Mouse (Mus musculus) forelimb bud, embryonic 11.5 days (tissue): Measurements from ENCODE around the gene Bcl2.

Source experiments
- DNase-seq: peaks from one replicate; pipeline ENCODE4 v3.0.0-alpha.2; 2012; ENCODE audit warnings: low read depth, low spot score

Gene Bcl2

GRCm38 (mm10) chr1:106714530-106714981 is 482 bp upstream of the Bcl2 start:
- DNase-seq, result peak; percentile 33

GRCm38 (mm10) chr1:106712330-106712729 is 1.7 kb downstream of the Bcl2 start:
- peak; percentile 20 for DNase-seq

- DNase-seq, result no peak
Observed at GRCm38 (mm10) chr1:106711356-106712125, 2.5 kb downstream of the Bcl2 start.

DNA sequence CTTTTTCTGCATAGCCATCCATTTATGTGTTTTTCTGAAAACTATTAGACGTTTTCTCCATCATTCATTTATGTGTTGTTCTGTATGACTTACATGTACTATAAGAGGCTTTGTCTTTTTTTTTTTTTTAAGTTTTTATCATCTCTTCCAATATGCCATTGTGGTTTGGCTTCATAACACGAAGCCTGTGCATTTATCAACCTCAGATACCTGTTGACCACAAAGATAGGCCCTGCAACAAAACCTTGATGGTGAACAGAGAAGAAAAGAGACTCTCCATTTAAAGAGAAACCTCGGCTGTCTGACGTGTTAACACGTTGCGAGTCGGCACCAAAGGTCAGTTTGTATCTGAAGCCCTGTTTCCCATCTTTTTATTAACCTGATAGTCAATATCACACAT is 3.9 kb downstream of the Bcl2 start:
- DNase-seq, result no peak

- no peak for DNase-seq
Observed at GRCm38 (mm10) chr1:106707036-106707880, 6.8 kb downstream of the Bcl2 start.

GRCm38 (mm10) chr1:106703183-106703582 is 10.9 kb downstream of the Bcl2 start:
- no peak for DNase-seq

DNA sequence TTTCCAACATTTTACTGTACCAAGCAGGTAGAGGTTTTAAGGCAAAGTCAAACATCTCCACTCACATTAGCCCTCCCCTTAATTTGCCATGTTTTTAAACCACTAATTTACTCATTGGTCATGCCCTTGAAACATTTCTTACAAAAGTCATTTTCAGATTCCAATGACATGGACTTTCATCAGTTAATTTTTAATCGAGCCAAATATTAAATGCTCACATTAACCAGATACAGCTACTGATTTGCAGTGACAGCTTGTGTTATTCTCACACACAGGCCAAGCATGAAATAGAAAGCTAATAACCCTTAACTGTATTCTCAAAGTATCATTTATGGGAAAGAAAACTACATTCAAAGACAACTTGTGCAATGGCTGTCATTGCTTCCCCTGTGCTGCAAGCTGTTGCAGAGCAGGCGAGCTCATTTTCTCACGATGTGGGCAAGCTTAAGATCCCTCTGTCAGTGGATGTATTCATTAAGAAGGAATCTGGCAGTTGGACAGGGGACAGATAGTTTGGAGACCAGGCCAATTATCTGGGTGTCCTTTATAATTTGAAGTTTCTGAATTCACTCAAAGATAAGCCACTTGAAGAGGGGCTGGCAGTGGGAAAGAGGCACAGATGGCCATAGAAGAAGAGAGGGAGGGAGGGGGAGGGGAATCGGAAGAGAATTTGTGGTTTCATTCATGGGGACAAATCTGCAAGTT is 11.5 kb downstream of the Bcl2 start:
- no peak for DNase-seq

DNA sequence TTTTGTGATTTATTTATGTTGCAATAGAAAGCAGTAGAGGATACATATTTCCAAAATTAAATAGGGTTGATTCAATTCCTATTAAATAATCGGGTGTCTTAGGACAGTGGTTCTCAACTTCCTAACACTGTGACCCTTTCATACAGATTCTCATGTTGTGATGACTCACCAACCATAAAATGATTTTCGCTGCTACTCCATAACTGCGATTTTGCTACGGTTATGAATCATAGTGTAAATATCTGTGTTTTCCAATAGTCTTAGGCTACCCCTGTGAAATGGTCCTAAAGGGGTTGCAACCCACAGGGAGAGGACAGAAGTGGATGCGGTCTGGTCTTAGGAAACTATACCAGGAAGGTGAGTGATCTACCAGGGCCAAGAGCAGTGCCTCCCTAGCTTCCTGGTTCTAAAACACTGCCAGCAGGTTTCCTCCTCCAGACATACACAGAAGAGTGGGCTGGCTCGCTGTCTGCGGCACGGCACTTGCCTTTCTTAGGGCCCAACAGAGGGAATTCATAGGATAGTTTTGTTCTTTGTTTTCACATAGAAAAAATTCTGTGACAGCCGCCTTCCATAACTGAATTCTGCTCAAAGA is 13.5 kb downstream of the Bcl2 start:
- DNase-seq, result no peak

DNA sequence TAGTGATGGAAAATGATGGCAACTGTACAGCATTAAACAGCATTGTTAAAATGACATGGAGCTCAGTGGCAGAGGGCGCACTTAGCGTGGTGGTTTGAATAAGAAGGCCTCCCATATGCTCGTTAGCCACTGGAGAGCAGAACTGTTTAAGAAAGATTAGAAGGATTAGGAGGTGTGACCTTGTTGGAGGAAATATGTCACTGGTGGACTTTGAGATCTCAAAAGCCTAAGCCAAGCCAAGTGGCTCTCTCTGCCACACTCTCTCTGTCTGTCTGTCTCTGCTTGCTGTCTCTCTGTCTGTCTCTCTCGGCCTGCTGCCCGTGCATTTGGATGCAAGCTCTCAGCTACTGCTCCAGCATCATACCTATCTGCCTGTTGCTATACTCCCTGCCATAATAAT is 17.6 kb downstream of the Bcl2 start:
- no peak for DNase-seq

- DNase-seq, result no peak
Observed at GRCm38 (mm10) chr1:106695649-106696048, 18.4 kb downstream of the Bcl2 start.

DNA sequence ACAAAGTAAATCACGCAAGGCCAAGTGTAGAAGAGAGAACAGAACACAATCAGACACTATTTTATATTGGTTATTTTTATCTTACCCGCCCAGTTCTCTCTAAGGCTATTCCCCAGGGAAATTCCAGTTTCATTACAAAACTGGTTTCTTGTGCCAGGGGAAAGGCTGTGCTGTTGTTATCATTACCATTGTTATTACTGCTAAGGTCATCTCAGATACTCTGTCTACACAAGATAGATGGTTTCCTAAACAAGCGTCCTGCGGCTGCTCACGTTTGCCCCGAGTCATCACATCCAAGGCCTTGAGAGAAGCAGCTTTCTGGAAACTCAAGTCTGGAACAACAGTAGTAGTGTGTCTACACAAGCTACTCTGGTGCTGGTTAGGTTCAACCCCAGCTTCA is 19.8 kb downstream of the Bcl2 start:
- no peak for DNase-seq

- DNase-seq, result no peak
Observed at GRCm38 (mm10) chr1:106692599-106692998, 21.5 kb downstream of the Bcl2 start.

GRCm38 (mm10) chr1:106690887-106691286 is 23.2 kb downstream of the Bcl2 start:
- DNase-seq, result no peak

GRCm38 (mm10) chr1:106688161-106688516 is 25.9 kb downstream of the Bcl2 start:
- no peak for DNase-seq

DNA sequence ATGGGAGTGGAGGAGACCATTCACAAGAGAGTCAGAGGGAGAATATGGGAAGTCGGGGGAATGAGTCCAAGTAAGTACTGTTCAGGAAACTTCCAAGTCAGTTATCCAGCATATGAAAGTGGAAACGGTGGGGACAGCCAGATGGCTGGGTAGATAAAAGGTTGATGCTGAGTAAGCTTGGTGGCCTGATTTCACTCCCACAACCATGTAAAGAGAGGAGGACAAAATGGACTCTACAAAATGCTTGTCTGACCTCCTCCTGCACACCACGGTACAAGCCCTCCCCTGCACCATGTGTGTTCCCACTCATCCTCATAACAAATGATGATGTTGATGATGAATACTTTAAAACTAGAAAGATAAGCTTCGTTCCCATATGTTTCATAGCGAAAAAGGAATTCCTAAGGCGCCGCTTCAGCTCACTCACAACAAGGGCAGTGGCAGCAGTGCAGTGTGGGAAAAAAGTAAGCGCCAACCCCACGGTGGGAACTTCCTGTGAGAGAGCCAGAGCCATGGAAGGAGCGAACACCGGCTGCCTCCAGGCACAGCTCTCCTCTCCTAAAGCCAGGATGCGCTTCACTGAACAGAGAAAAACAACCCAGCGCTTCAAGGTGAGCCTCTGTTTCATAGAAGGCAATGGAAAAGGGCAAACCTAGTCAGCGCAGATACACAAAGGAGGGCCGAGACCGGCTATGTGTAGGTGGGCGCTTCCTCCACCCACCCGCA is 26.5 kb downstream of the Bcl2 start:
- no peak for DNase-seq

GRCm38 (mm10) chr1:106685702-106686101 is 28.4 kb downstream of the Bcl2 start:
- DNase-seq, result no peak

DNA sequence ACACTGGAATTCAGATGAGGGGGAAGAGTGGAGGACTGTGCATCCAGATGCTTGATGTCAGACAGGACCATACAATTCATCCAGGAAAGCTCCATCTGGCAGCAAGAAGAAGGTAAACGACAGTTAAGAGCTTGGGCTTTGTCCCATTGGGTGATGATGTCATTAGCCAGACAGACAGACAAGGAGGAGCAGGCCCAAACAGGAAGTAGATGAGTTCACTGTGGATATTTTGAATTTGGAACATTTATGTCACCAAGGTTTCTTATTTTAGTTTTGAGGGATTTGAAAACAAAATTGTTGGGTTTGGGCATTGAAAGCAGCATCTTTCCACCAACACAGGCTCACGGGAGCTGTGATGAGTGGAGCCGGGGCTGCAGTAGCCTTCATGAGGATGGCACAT is 29.5 kb downstream of the Bcl2 start:
- DNase-seq, result no peak

DNA sequence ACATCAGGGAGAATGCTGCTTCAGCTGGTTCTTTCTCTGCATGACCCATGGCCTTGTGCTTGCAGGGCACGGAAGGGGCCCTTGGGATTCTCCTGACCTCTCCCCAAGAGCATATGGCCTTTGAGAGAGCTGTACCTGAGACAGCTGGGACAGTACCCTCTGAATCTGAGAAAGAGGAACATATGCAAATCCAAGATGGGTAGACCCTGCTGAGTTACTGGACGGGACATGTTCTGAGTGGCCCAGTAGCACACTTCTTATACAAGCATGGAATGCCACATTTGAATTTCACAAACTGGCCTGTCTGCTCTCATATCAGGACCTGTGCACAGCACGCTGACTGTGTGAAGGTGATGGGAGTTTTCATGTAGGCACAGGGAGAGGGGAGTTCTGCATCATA is 31.2 kb downstream of the Bcl2 start:
- DNase-seq, result no peak

GRCm38 (mm10) chr1:106679800-106680515 is 34.1 kb downstream of the Bcl2 start:
- DNase-seq, result no peak

DNA sequence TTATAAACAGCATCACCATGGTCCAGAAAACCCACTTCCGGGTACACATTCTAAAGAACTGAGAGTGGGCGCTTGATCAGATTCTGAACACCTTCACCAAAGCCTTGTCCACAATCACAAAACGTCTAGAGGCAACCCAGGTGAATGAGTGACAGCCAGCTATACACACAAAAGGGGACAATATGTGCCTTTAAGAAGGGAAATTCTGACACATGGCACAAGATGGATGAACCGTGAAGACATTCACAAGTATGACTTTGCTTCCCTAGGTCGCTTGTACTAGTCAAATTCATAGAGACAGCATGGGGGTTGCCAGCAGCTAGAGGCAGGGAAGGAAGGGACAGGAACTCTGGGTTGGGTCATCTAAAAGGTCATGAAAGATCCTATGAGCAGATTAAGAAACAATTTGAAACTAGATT is 36.0 kb downstream of the Bcl2 start:
- no peak for DNase-seq
